Mouse (Mus musculus) hindbrain, postnatal 0 days (tissue): ENCODE data around the gene Rtel1. TPM values are rescaled to one million over a fixed set of nuclear protein-coding genes. Genes with fewer than 3 reads are reported as not detected.

Experiments
- ATAC-seq: fragments of 200-750 bp; cut with Nextera tagmentation; 2 replicates; pipeline ENCODE4 v1.8.0; 2017; ENCODE audit warnings: mild to moderate bottlenecking, moderate TSS enrichment, moderate library complexity
- DNase-seq: peaks from one replicate; pipeline ENCODE4 v3.0.0-alpha.2; 2015; ENCODE audit warnings: low spot score
- H3K27ac ChIP-seq: fragments of 300-500 bp; sonication (generic); 2 replicates; pipeline ENCODE4 v1.5.1; 2014; ENCODE audit warnings: mild to moderate bottlenecking
- H3K27me3 ChIP-seq: fragments of 300-500 bp; sonication (generic); 2 replicates; pipeline ENCODE4 v1.6.1; 2014; ENCODE audit warnings: low read length, mixed read lengths; ENCODE audit not compliant: insufficient read depth
- H3K36me3 ChIP-seq: fragments of 300-500 bp; sonication (generic); 2 replicates; pipeline ENCODE4 v1.6.1; 2014; ENCODE audit warnings: low read length, mixed read lengths; ENCODE audit not compliant: insufficient read depth
- H3K4me1 ChIP-seq: fragments of 300-500 bp; sonication (generic); 2 replicates; pipeline ENCODE4 v1.6.1; 2014; ENCODE audit warnings: antibody characterized with exemption, low read length, mixed read lengths; ENCODE audit not compliant: insufficient read depth
- H3K4me2 ChIP-seq: fragments of 300-500 bp; sonication (generic); 2 replicates; pipeline ENCODE4 v1.6.1; 2014; ENCODE audit warnings: low read depth, mild to moderate bottlenecking, low read length, moderate library complexity, mixed read lengths
- H3K4me3 ChIP-seq: fragments of 300-500 bp; sonication (generic); 2 replicates; pipeline ENCODE4 v1.5.1; 2014; ENCODE audit warnings: low read length
- H3K9ac ChIP-seq: fragments of 300-500 bp; sonication (generic); replicated peaks from 2 replicates; pipeline ENCODE4 v1.6.1; 2014; ENCODE audit warnings: mild to moderate bottlenecking, low read length, moderate library complexity, mixed read lengths
- H3K9me3 ChIP-seq: fragments of 300-500 bp; sonication (generic); 2 replicates; pipeline ENCODE4 v1.6.1; 2016; ENCODE audit warnings: low read length, mixed read lengths
- CTCF ChIP-seq: IDR thresholded peaks from 2 replicates; pipeline ENCODE4 v1.5.1; 2016; ENCODE audit warnings: antibody characterized with exemption, control low read depth, low read depth
- WGBS: fragments of 180-500 bp; shearing (Covaris S2); extraction: QIAGEN DNeasy Blood & Tissue Kit; methylation state at CpG from one replicate; pipeline ENCODE4 v1.1.7; 2014; 5-methylcytosine and 5-hydroxymethylcytosine counted together
- polyA plus RNA-seq: library from polyadenylated mRNA; unstranded; fragments of >200 nt; fragmentation: Nextera tagmentation; extraction: Ambion mirVana; gene quantifications from 2 replicates; pipeline ENCODE4 v1.2.1, GENCODE M21; 2015
- total RNA-seq: library from RNA; depleted of rRNA; stranded (reverse); fragments of >200 nt; gene quantifications from 2 replicates; pipeline ENCODE4 v1.2.3, GENCODE M21; 2014

Gene Rtel1
- total and polyA plus RNA-seq, 2 experiments from 2014 or later, result 21.6 to 97.2 TPM

DNA sequence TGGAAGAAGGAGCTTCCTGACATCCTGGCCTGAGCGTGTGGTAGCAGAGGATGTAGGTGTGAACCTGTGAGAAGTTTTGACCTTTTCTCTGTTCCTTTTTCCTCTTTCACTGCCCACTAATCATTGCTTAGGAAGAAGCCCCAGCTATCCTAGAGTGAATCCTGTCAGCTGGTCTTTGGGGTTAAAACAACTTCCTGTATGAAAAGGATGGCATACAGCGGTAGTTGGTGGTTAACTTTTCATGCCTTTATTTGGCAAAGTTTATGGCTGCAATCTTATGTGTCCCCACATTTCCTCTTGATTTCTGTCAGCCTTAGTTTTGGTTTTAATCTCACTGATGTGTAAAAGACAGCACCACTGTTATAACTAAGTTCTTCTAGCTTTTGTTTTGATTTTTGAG is 57.7 kb downstream of the Rtel1 start:
- 92% methylated on average over 2 of the region's 2 CpGs for WGBS
- no peak for ATAC-seq
- no peak overlapping the region for H3K4me3 ChIP-seq
- H3K9ac ChIP-seq, result no peak overlapping the region
- H3K9me3 ChIP-seq, result no peaks in the 10 kb centered on the region
- H3K4me1 ChIP-seq, result no peaks in the 10 kb centered on the region
- H3K4me2 ChIP-seq, result no peak overlapping the region
- H3K27me3 ChIP-seq, result no peaks in the 10 kb centered on the region
- no peak for TF ChIP-seq CTCF
- DNase-seq, result no peak
- H3K36me3 ChIP-seq, result peaks cover 29% of the 10 kb centered on the region
- no peak overlapping the region for H3K27ac ChIP-seq

GRCm38 (mm10) chr2:181378701-181379100 is 59.2 kb downstream of the Rtel1 start:
- Histone ChIP-seq H3K9ac (no peak overlapping the region), H3K4me2 (no peak overlapping the region), H3K27ac (no peak overlapping the region), H3K27me3 (no peaks in the 10 kb centered on the region), H3K36me3 (peaks cover 40% of the 10 kb centered on the region), H3K9me3 (no peaks in the 10 kb centered on the region), H3K4me1 (no peaks in the 10 kb centered on the region), H3K4me3 (no peak overlapping the region)
- WGBS, result 90% methylated on average over 5 of the region's 5 CpGs
- no peak for DNase-seq
- no peak for TF ChIP-seq CTCF
- ATAC-seq, result no peak

DNA sequence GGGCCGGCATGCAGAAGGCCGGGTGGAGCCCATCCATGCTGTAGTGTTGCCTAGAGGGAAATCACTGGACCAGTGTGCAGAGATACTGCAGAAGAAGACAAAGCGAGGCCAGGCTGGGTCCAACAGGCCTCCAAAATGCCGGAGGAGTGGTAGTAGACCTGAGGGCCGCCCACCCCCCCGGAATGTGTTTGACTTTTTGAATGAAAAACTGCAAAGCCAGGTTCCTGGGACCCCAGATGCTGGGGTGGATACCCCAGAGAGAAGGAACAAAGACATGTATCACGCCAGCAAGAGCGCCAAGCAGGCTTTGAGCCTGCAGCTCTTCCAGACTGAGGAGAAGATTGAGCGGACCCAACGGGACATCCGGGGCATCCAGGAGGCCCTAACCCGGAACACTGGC is 60.2 kb downstream of the Rtel1 start, which contains the start of gene Lime1:
Lime1 (plus strand) TSS at position 301 of the 400 bp plus-strand sequence.
- Histone ChIP-seq H3K9me3 (no peaks in the 10 kb centered on the region), H3K36me3 (peaks cover 44% of the 10 kb centered on the region), H3K27me3 (no peaks in the 10 kb centered on the region), H3K27ac (no peak within 1 kb of the TSS), H3K4me3 (no peak within 1 kb of the TSS), H3K4me2 (no peak within 1 kb of the TSS), H3K9ac (no peak within 1 kb of the TSS), H3K4me1 (no peaks in the 10 kb centered on the region)
- no peak for TF ChIP-seq CTCF
- 98% methylated on average over 12 of the region's 12 CpGs for WGBS
- DNase-seq (no peak), ATAC-seq (no peak)

- no peaks in the 10 kb centered on the region for H3K27me3 ChIP-seq
- TF ChIP-seq CTCF, result no peak
- peaks cover 4% of the 10 kb centered on the region; the same call in 1 of the 2 replicates for H3K4me1 ChIP-seq
- H3K4me3 ChIP-seq, result no peak overlapping the region
- no peak for ATAC-seq
- no peak overlapping the region for H3K4me2 ChIP-seq
- no peak for DNase-seq
- no peak overlapping the region for H3K27ac ChIP-seq
- peaks cover 44% of the 10 kb centered on the region for H3K36me3 ChIP-seq
- H3K9ac ChIP-seq, result no peak overlapping the region
- WGBS, result 90% methylated on average over 5 of the region's 5 CpGs
- H3K9me3 ChIP-seq, result no peaks in the 10 kb centered on the region
Measured at GRCm38 (mm10) chr2:181380251-181380650, 60.7 kb downstream of the Rtel1 start.

DNA sequence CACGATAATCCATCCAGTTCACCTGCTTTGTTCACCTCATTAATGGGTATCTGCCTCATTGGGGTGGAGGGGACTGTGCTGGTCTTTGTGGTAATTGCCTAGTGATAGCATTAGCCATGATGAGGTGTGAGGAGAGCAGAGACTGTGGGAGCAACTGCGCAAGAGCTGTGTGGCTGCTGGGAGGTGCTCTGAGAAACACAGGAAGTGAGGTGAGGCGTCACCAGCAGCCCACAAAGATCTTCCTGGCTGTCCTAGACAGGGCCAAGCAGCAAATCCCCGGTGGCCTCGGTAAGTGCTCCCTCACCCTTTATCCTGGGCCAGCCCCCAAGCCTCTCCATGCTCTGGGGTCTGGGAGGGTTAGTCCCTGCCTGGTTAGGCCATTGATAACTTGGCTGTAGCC is 61.6 kb downstream of the Rtel1 start:
- H3K4me3 ChIP-seq, result no peak overlapping the region
- DNase-seq (no peak), ATAC-seq (no peak)
- peaks cover 6% of the 10 kb centered on the region; the same call in 1 of the 2 replicates for H3K4me1 ChIP-seq
- H3K27ac ChIP-seq, result no peak overlapping the region
- H3K36me3 ChIP-seq, result peaks cover 44% of the 10 kb centered on the region
- no peak overlapping the region for H3K4me2 ChIP-seq
- no peak for TF ChIP-seq CTCF
- no peaks in the 10 kb centered on the region for H3K9me3 ChIP-seq
- no peak overlapping the region for H3K9ac ChIP-seq
- H3K27me3 ChIP-seq, result no peaks in the 10 kb centered on the region
- WGBS, result 94% methylated on average over 5 of the region's 5 CpGs

DNA sequence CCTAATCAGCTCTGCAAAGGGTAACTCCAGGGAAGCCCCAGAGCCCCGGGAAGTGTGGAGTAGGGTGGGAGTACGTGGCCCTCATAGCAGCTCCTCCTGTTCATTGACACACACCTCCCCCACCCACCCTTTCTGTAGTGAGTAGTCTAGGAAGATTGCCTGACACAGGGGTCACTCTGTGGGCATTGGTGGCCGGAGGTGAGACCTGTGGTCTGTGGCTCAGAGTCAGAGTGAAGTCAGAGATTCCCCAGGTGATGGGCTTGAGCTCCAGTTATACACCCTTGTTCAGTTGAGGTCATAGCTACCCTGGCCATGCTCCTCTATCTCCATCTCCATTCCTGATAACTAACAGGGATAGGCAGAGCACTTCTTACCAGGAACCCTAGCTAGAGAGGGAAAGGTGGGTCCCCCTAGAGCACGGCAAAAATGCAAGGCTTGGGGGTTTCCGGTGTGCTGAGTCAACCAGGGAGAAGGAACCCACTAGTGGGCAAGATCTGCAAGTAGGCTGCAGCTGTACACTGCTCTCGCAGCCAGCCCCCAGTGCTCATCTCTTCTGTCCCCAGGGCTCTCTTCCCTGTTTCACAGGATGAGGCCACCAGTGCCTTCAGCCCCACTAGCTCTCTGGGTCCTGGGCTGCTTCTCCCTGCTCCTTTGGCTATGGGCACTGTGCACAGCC is 62.2 kb downstream of the Rtel1 start:
- no peak for DNase-seq
- Histone ChIP-seq H3K4me3 (no peak overlapping the region), H3K4me1 (peaks cover 6% of the 10 kb centered on the region; the same call in 1 of the 2 replicates), H3K9ac (no peak overlapping the region), H3K9me3 (no peaks in the 10 kb centered on the region), H3K36me3 (peaks cover 44% of the 10 kb centered on the region), H3K27me3 (no peaks in the 10 kb centered on the region), H3K27ac (no peak overlapping the region), H3K4me2 (no peak overlapping the region)
- no peak for TF ChIP-seq CTCF
- ATAC-seq, result no peak
- WGBS, result 84% methylated on average over 6 of the region's 6 CpGs

DNA sequence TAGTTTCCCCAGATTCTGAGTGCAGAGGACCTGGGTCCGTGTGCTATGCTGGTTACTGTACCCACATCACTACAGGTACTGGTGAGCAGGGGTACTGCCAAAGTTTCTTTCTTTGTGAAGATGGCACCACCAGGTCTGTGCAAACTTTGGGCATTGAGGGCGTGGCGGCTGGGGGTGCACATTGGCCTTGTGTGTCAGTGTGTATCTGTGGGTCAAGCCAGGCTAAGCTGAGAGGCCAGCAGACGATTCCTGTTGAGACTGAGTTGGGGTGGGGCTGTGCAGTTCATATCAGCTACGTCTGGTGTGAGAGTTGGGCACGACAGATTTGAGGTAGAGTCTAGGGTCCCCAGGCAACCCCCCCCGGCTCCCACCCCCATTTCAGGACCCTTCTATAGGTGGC is 64.9 kb downstream of the Rtel1 start:
- no peak overlapping the region for H3K9ac ChIP-seq
- 85% methylated on average over 7 of the region's 7 CpGs for WGBS
- no peak overlapping the region for H3K4me2 ChIP-seq
- peaks cover 6% of the 10 kb centered on the region; the same call in 1 of the 2 replicates for H3K4me1 ChIP-seq
- DNase-seq, result no peak
- peaks cover 30% of the 10 kb centered on the region for H3K36me3 ChIP-seq
- no peaks in the 10 kb centered on the region for H3K27me3 ChIP-seq
- no peaks in the 10 kb centered on the region for H3K9me3 ChIP-seq
- no peak for TF ChIP-seq CTCF
- peak; percentile 27; the same call in 1 of the 2 replicates for ATAC-seq
- peak overlapping the region; percentile 49; the same call in 1 of the 2 replicates for H3K27ac ChIP-seq
- H3K4me3 ChIP-seq, result no peak overlapping the region
